Mouse (Mus musculus) gastrocnemius, postnatal 36 days (tissue): ENCODE data around the gene Rab12. TPM values are rescaled to one million over a fixed set of nuclear protein-coding genes. Genes with fewer than 3 reads are reported as not detected.
"Not testable (repeated sequence)": the region's sequence is repeated elsewhere in the genome, so short reads cannot be mapped to it uniquely, and the experiment has no call there.

Experiments
- DNase-seq, 2 experiments: peaks; one replicate each; pipeline ENCODE4 v3.0.0; 2022
- intact Hi-C: fragments of 180-260 bp; cut with DNase I; formaldehyde crosslinking; loops from one replicate; pipeline ENCODE4 v1.15.1; 2025
- long read RNA-seq, 2 experiments: library from polyadenylated mRNA; stranded (forward); transcript quantifications; one replicate each; pipeline ENCODE4 v2.0.0; 2021
- total RNA-seq, 2 experiments: library from RNA; stranded (reverse); gene quantifications; 2 replicates each; pipeline ENCODE4 v1.2.3; 2021

Rab12 gene
- 100 to 1,000 TPM; 149 to 179 TPM for total RNA-seq
- long read RNA-seq, experiment 1, transcript Rab12-205 (6 exons, 2,010 nt): major isoform, 142 of 168 reads
- long read RNA-seq, experiment 1, partial matches to known transcripts: 2 of 168 reads
- long read RNA-seq, experiment 1, other reads (novel, unspliced or antisense): 24 of 168 reads
- long read RNA-seq, experiment 2, transcript Rab12-205 (6 exons, 2,010 nt): major isoform, 190 of 207 reads
- long read RNA-seq, experiment 2, partial matches to known transcripts: 1 of 207 reads
- long read RNA-seq, experiment 2, other reads (novel, unspliced or antisense): 16 of 207 reads

GRCm38 (mm10) chr17:66519554-66520553 lies at the start of gene Rab12:
Gene Rab12 (minus strand): TSS chr17:66519729.
- DNase-seq: peak; percentile 84 to 87
- intact Hi-C loops: no loop called here

- intact Hi-C loops: no loop called here
- DNase-seq: no peak
Measured at GRCm38 (mm10) chr17:66564213-66564612, 44.7 kb upstream of the Rab12 start.

DNA sequence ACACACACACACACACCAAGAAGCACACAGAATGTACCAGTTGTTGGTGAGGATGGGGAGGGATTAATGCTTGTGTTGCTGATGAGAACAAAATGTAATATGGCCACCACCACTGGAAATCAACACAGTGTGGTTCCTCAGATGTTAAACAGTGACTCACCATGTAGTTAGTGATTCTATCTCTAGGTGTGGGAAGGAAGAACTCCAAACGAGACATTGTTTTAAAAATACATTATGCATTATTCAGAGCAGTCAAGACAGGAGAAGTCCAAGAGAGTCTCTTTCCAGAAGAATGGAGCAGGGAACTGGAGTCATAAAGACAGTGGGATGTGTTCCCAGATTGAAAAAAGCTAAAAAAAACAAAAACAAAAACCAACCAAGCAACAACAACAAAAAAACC lies 44.0 kb upstream of the Rab12 start:
- intact Hi-C loops: no loop called here
- DNase-seq: no peak

- no peak for DNase-seq
- intact Hi-C loops: no loop called here
Measured at GRCm38 (mm10) chr17:66561380-66561779, 41.9 kb upstream of the Rab12 start.

DNA sequence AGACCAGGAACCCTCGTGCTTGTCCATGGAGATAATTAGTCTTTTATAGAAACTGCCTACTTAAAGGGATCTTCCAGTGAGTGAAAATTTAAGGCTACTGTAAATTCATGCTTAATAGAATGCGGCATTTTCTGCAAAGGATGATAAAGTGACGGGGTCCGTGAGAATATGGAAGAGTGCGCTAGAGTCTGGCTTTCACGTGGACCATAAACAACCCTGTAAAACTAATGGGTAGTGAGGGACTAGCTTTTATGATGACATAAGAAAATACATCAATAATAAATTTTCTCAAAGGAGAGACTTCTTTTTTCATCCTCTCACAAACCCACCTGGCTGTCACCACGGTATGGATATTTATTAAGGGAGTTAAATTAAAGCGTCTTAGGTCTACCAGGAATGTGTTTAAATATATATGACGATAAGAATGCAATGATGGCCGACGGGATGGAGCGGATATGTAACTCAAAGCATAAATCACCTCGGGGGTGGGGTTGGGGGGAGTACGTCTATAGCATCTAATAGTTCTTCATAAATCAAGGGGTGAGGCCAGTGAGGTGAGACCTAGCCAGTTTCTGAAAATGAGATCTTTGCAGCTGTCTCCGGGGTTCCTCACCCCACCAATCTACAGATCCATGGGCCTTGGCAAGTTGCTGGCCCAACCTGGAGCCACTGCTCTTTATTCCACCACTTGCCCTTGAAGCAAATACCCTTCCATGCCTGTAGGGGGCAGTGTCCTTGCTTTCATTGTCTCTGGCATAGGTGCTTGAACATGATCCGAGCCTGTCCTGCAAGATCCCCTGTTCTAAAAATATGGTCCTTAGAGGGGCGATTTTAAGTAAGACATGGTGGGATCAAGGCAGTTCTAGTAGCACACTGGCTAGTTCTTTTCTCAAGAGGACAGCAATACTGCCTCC lies 39.1 kb upstream of the Rab12 start:
- intact Hi-C loops: no loop called here
- no peak for DNase-seq

- no peak for DNase-seq
- intact Hi-C loops: no loop called here
Measured at GRCm38 (mm10) chr17:66552690-66553089, 33.2 kb upstream of the Rab12 start.

GRCm38 (mm10) chr17:66550486-66550885 lies 31.0 kb upstream of the Rab12 start:
- intact Hi-C loops: no loop called here
- DNase-seq: no peak

DNA sequence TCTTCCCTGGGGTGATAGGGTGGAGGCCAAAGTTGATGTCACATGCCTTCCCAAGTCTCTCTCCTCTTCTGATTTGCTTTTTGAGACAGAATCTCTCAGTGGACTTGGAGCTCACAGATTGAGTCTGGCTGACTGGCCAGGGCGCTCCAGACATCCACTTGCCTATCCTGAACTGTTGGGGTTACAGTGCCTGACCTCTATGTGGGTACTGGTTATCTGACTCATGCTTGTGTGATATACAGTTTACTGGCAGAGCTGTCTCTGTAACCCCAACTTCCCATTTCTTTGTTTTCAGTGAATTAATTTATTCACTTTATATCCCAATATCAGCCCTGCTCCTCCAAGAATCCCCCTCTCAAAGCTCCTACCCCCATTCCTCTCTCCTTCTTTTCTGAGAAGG lies 12.8 kb upstream of the Rab12 start:
- intact Hi-C loops: no loop called here

DNA sequence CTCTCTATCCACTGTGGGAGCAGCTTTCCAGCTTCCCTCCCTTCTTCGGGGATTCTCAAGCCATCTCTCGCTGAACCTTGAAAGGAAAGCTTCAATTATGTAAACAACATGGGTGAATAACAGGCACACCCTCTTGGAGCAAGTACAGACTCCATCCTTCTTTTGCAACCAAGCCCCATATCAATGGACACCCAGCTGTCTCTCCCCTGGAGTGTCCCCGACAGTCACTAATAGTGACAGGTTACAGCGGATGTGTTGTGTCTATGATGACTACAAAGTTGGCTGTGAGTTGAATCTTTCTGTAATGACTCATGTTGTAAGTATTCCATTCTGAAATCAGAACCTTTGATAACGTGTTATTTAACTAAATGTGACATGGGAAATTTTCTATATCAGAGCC lies 3.9 kb upstream of the Rab12 start:
- DNase-seq: no peak
- intact Hi-C loops: no loop called here

More for the DNA sequence above, 12.8 kb upstream of the Rab12 start:
- DNase-seq: no peak

- intact Hi-C loops, DNase-seq: not testable (repeated sequence)
Measured at GRCm38 (mm10) chr17:66522631-66523030, 3.1 kb upstream of the Rab12 start.

- peak in 1 of 2 experiments; percentile 38 for DNase-seq
- intact Hi-C loops: no loop called here
Measured at GRCm38 (mm10) chr17:66518877-66519553, 514 bp downstream of the Rab12 start.

DNA sequence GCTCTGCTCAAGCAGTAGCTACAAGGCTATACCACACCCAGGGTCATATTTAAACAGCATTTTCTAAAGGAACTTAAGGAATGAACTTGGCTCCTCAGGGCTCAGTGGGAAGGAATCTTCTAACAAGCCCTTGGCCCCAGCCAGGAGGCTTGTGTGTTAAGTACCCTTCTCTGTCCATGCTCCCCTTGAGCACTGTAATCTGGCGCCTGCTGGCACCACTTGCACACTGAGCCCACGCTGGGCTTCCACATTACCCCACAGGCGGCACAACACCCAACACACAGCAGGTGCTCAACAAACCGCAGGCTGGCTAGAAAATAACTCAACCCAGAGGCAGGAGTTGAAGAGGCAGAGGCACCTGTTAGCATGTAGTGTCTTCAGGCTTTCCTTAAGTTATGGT lies 2.6 kb downstream of the Rab12 start:
- DNase-seq: no peak
- intact Hi-C loops: no loop called here

DNA sequence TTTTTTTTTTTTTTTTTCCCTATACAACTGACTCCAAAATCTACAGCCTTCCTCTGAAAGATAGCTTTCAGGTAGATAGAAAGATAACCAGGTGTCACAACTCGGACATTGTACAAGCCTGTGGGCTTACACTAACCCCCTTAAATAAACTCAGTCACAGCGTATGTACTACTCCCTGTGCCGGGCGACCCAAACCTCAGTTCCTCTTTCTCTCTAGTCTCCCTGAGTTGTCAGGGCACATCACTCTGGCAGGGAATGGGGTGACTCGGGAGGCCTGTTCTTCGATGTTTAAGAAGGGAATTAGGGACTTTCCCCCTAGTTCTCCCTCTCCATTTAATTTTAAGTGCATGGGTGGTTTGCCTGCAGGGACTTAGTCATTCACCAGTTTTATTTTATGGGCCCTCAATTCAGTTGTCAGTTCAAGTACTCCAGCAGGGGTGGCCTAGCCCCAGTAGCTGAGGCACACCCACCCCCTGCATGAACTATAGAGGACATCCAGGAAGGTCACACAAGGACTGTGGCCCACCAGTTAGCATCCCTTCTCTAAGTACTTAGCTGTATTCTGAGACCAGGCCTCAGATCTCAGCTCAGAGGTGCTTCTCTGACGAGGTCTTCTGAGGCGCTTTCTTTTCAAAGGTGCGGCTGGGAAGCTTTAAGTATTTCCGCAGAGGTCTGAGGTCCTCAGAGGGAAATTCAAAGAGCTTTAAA lies 5.1 kb downstream of the Rab12 start:
- intact Hi-C loops: no loop called here
- DNase-seq: no peak

DNA sequence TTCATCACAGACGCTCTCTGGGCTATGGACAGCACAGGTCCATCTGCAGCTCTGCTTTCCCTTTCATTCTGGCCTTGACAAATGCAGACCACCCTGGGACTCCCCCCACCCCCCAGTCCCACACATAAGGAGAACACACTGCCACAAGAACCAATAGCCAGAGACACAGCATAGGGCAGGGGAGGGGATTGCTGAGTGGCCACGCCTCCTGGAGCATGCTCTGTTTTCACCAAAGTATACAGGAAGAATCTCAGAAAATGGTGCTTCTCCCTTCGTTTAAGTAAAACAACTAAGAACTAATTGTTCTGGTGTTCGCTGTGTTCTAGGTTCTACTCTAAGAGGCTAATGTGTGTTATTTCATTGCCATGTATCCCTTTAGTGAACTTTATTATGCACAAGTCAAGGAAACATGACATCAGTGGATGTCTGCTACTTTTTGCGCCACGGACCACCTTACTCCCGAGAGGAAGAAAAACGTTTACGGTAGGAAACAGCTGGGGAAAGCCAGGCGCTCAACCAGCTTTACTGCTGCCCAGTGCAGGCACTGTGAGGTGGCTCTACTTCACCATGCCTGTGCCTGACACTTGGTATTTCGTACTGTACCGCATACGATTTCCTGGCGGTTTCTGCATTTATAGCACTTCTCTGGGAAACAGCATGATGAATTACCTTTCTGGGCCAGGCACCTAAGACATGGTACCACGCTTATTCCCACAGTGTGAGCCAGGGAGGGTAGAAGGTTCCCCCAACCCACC lies 7.2 kb downstream of the Rab12 start:
- intact Hi-C loops: no loop called here
- no peak for DNase-seq

DNA sequence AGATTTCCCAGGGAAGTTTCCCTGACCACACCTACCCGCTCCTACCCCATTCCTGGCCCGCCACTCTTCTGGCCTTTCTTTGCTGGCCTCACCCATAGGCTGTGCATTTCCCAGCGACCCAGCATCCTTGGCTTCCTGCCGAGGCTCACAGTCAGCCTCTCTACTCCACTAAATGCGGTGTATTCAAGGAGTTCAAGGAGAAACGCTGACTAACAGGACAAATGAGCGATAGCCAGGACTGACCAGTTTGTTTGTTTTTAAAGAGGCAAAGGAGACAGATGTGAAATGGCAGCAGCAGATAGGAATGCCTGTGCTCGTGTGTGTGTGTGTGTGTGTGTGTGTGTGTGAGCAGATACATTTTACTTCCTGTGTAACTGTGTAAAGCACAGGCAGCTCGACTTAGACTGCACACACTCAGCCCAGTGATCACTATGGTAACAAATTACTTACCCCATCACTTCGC lies 9.3 kb downstream of the Rab12 start:
- intact Hi-C loops: no loop called here
- no peak for DNase-seq

DNA sequence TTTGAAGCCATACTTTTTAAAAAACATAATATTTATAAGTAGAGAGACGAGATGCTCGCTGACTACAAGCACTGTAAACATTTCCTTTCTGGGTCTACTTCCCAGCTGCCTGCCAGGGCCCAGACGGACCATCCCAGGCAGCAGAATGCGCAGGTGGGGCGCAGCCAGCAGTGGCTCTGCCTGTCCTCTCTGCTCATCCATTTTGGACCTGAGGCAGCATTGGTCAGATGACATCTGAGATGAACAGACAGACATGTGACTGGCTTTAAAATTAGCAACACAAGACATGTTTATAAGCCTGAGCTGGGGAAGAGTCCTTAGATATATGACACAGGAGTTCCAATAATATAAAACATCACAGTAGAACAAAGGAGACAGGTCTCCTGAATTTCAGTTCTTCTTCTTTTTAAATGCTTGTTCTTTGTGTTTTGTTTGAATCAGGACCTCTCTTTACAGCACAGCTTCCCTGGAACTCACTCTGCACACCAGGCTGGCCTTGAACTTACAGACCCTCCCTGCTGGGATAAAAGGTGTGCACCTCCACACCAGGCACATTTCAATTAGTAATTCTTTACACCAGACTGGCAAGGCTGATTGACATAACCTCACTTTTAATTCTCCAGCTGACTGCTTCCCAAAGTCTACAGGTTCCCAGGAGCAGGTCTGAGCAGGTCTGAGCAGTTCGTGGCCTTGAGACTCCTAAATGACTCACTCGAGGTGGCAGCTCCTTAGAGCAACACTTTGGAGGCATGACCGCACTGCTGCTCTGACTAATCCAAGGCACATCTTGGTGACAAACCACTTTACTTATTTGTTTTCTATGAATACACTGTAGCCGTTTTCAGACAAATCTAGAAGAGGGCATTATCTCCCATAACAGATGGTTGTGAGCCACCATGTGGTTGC lies 12.2 kb downstream of the Rab12 start:
- peak in 1 of 2 experiments; percentile 34 for DNase-seq
- intact Hi-C loops: no loop called here

DNA sequence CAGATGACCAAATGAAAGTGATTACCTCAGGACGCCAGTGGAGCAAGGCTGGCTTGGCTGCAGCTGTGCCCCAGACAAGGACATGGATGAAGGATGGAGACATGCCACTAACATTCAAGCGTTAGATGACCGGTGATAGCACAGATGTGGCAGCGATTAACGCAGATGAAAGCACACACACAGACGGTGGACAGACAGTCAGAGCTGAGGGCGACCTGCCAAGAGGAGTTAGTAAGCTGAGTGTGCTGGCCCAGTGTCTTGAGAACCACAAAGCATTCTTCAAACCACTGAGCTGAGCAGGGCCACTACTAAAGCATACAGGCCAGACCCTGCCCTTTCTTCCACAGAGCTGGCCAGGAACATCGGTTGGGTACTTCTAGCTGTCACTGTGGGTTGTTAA lies 14.6 kb downstream of the Rab12 start:
- peak in 1 of 2 experiments; percentile 58 for DNase-seq
- intact Hi-C loops: no loop called here
